Mouse (Mus musculus) Patski (cell line): ENCODE data around the gene Rpl14. TPM values are rescaled to one million over a fixed set of nuclear protein-coding genes. Genes with fewer than 3 reads are reported as not detected.

ENCODE experiments used
- ATAC-seq: fragments of 100-300 bp; one replicate; pipeline ENCODE4 v1.8.0; 2021
- CTCF ChIA-PET: fragments of 350-600 bp; sonication (Branson Sonifier 250); formaldehyde crosslinking; loops from one replicate; lab custom pipeline; 2022; ENCODE audit warnings: inconsistent platforms; lab: Charles Lee
- POLR2A ChIA-PET: fragments of 350-600 bp; sonication (Branson Sonifier 250); formaldehyde crosslinking; loops from one replicate; lab custom pipeline; 2022; ENCODE audit warnings: antibody characterized with exemption, inconsistent platforms; lab: Charles Lee
- DNase-seq: peaks from one replicate; pipeline ENCODE4 v3.0.0-alpha.2; 2011; ENCODE audit warnings: low read depth, low spot score
- H3K27me3 ChIP-seq: fragments of 371-371 bp; one replicate; pipeline ENCODE4 v1.5.1; 2021
- CTCF ChIP-seq: fragments of 100-300 bp; IDR thresholded peaks from one replicate; pipeline ENCODE4 v1.5.1; 2021
- in situ Hi-C: fragments of 300-500 bp; cut with MboI; formaldehyde crosslinking; loops from 3 replicates; pipeline ENCODE4 v1.11.1; 2018; ENCODE audit warnings: low pct_unique_long_range_greater_than_20kb, mixed read lengths
- polyA plus RNA-seq: library from polyadenylated mRNA; unstranded; gene quantifications from one replicate; pipeline ENCODE4 v1.2.3, GENCODE M21; 2021

Gene Rpl14
- polyA plus RNA-seq, 1 experiment from 2014 or later: 525 TPM

DNA sequence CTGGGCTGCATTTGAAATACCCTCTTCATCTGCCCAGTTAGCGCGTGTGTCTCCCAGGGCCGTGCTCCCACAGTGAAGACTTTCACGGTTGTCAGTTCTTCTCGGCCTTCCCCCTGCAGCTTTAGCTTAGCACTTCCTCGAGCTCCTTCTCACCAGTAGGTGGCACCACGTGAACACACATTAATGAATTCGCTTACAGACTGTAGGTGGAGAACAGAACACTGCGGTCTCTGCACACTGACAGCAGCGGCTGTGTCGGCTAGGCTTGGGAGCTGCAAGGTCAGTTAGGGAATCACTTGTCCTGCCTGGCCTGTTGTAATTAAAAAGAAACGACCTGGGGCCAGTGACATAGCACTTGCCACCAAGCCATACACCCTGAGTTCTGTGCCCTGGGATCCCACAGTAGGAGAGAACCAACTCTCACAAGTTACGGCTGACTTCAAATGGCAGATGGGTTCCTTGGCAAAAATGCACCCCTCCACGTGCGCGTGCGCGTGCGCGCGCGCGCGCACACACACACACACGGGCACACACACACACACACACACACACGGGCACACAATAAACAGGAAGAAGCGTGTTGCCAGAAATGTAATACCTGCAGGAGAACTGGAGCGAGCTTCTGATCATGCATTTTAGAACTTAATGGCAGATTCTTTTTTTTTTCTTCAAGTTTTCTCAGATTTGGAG lies 11.5 kb downstream of the Rpl14 start:
- ChIA-PET CTCF (interaction anchor here (0.7 to 2.3 kb wide), 7 partner anchors 9 to 632 kb away, joined by 3 to 23 read pairs (median 6); no protein-coding TSS in a partner anchor), POLR2A (interaction anchor here (0.6 to 2.5 kb wide), 2 partner anchors 11 to 636 kb away, joined by 5 to 8 read pairs; partner anchors contain the start of gene Rpl14)
- H3K27me3 ChIP-seq: no peaks in the 10 kb centered on the region
- peak; percentile 81 for TF ChIP-seq CTCF
- peak; percentile 83 for ATAC-seq
- in situ Hi-C loops: no loop called here
- DNase-seq: no peak

DNA sequence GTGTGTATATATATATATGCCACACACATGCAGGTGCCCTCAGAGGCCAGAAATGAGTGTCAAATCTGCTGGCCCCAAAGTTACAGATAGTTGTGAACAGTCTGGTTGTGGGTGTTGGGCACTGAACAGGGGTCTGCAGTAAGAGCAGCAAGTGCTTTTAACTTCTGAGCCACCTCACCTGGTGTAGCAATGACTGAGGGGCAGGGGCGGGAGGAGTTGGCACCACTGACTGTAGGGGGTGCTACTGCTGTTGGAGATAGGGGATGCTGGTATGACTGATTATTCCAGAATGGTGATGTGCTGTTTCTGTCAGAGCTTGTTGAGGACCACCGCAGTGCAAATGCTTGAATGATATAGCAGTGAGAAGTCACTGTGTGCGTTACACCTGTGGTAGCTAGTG lies 12.1 kb downstream of the Rpl14 start:
- CTCF ChIA-PET: interaction anchor here (1.0 to 2.3 kb wide), 5 partner anchors 8 to 632 kb away, joined by 3 to 23 read pairs (median 8); no protein-coding TSS in a partner anchor
- ATAC-seq (no peak), DNase-seq (no peak)
- TF ChIP-seq CTCF: peak; percentile 18
- in situ Hi-C loops: no loop called here
- H3K27me3 ChIP-seq: no peaks in the 10 kb centered on the region
- POLR2A ChIA-PET: interaction anchor here (0.6 to 2.5 kb wide), 2 partner anchors 12 to 636 kb away, joined by 5 to 8 read pairs; partner anchors contain the start of gene Rpl14

DNA sequence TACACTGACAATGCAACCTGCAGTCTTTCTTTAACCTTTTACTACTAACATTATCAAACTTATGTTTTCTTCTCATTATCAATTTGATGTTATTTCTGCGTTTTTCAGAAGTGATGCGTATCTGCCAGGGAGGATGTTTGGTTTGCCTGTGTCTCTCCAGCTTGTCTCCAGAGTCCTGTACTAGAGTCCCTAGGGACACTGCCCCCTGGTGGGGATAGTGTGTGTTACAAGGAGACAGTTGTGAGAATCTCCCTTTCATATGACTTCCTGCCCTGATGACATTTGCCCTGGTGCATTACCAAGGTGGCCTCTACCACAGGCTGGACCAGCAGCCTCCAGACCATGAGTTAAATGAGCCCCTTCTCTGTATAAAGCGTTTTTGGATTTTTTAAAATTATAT lies 15.3 kb downstream of the Rpl14 start:
- POLR2A ChIA-PET: interaction anchor here (0.8 to 1.4 kb wide), 2 partner anchors 15 to 84 kb away, joined by 3 to 5 read pairs; partner anchors contain the start of gene Rpl14
- no peaks in the 10 kb centered on the region for H3K27me3 ChIP-seq
- CTCF ChIA-PET: interaction anchor here (0.7 to 1.5 kb wide), 6 partner anchors 8 to 523 kb away, joined by 3 to 15 read pairs (median 3); no protein-coding TSS in a partner anchor
- no peak for ATAC-seq
- DNase-seq: no peak
- peak; percentile 90 for TF ChIP-seq CTCF
- in situ Hi-C loops: no loop called here

DNA sequence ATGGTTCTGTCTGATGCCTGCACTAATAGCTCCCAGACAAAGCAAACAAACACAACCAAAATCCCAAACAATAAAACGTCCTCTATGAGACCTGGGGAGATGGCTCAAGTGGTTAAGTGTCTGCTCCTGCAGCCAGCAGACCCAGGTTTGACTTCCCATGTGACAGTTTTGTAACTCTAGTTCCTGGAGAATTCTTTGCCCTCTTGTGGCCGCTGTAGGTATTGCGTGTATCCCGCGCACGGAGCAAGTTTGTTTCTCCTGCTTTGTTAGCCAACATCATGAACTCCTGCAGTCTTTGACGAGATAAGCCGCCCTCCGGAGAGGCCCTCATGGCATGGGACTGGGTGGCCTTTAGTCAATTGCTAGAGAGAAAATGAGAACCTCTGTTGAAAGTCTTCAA lies 20.2 kb downstream of the Rpl14 start:
- in situ Hi-C loops: loop anchor here (10.0 kb wide), 1 partner anchor 653 kb away; no protein-coding TSS in a partner anchor
- no peak for ATAC-seq
- DNase-seq: no peak
- CTCF ChIA-PET: interaction anchor here (0.9 to 6.5 kb wide), 4 partner anchors 9 to 628 kb away, joined by 3 to 39 read pairs (median 14); no protein-coding TSS in a partner anchor
- no peaks in the 10 kb centered on the region for H3K27me3 ChIP-seq
- peak; percentile 88 for TF ChIP-seq CTCF
- POLR2A ChIA-PET: no interaction called here

DNA sequence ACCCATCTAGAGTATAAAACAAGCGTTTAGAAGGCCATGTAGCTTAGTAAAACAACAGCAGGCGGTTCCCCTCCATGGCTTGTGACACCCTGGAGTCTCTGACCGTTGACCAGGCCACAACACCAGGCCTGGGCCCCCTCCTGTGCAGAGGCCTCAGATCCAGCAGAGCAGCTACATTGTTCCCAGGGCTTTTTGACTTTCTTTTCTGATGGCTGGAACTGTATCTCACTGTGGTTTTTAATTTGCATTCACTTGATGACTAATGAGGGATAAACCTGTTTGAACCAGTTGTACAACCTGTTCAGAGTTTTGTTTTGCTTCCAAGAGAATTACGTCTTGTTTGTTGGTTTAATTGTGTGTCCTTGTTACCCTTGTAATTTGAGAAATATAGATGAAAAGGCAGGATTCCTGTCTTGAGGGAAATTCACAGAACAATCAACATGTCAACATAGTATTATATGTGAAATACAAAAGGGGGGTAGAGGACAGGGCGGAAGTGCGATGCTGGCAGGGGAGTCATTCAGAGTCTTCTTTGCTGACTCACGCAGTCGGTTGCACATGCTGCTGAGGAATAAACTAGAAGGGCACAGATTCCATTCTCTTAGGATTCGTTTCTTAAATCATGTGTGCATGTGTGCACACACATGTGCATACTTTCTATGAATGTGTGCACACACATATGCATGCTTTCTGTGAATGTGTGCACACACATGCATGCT lies 22.3 kb downstream of the Rpl14 start:
- in situ Hi-C loops: loop anchor here (10.0 kb wide), 1 partner anchor 651 kb away; no protein-coding TSS in a partner anchor
- no peak for TF ChIP-seq CTCF
- no peaks in the 10 kb centered on the region for H3K27me3 ChIP-seq
- CTCF ChIA-PET: interaction anchor here (1.6 to 6.5 kb wide), 3 partner anchors 11 to 622 kb away, joined by 4 to 39 read pairs (median 23); no protein-coding TSS in a partner anchor
- ATAC-seq (peak; percentile 38), DNase-seq (no peak)
- POLR2A ChIA-PET: interaction anchor here (0.6 kb wide), 1 partner anchor 545 kb away, joined by 3 read pairs; no protein-coding TSS in a partner anchor

DNA sequence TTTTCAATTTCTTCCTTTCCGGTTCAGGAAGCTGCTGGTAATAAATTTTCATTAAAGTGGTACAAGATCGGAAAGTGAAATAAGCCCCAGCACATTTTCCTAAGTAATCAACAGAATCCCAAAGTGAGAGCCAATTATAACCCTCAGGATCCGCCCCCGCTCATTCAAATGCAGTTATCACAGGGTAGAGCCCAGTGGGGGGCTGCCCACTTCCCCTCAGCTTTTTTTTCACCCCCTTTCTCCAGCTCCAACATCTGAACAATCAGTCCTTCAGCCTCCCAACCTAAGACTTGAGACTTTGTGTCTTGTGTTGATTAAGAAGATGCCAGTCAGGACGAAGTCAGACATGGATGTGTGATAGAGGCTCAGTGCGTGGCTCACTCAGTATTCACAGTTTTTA lies 23.6 kb downstream of the Rpl14 start:
- no peak for DNase-seq
- no peak for TF ChIP-seq CTCF
- POLR2A ChIA-PET: no interaction called here
- peaks cover 11% of the 10 kb centered on the region for H3K27me3 ChIP-seq
- in situ Hi-C loops: loop anchor here (10.0 kb wide), 1 partner anchor 650 kb away; no protein-coding TSS in a partner anchor
- ATAC-seq: no peak
- CTCF ChIA-PET: interaction anchor here (0.7 to 1.3 kb wide), 2 partner anchors 9 to 620 kb away, joined by 3 read pairs; no protein-coding TSS in a partner anchor

DNA sequence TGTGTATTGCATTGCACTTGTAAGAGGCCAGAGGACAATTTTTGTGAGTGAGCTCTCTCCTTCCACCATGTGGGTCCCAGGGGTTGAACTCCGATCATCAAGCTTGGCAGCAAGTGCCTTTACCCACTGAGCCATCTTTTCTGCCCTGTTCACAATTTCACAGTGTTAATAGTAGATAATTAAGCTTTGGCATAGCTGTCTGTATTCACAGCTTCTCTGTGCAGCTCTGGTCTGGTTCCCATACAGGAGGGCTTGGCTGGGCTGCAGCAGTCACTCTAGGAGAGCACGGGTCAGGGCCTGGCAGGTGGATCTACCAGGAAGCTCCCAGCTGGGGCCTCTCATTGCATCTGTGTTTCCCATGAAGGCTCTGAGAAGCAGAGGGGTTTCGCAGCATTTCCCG lies 24.1 kb downstream of the Rpl14 start:
- no peak for ATAC-seq
- POLR2A ChIA-PET: no interaction called here
- CTCF ChIA-PET: interaction anchor here (0.7 to 1.3 kb wide), 2 partner anchors 9 to 620 kb away, joined by 3 read pairs; no protein-coding TSS in a partner anchor
- DNase-seq: no peak
- in situ Hi-C loops: loop anchor here (10.0 kb wide), 1 partner anchor 649 kb away; no protein-coding TSS in a partner anchor
- H3K27me3 ChIP-seq: peaks cover 11% of the 10 kb centered on the region
- no peak for TF ChIP-seq CTCF

DNA sequence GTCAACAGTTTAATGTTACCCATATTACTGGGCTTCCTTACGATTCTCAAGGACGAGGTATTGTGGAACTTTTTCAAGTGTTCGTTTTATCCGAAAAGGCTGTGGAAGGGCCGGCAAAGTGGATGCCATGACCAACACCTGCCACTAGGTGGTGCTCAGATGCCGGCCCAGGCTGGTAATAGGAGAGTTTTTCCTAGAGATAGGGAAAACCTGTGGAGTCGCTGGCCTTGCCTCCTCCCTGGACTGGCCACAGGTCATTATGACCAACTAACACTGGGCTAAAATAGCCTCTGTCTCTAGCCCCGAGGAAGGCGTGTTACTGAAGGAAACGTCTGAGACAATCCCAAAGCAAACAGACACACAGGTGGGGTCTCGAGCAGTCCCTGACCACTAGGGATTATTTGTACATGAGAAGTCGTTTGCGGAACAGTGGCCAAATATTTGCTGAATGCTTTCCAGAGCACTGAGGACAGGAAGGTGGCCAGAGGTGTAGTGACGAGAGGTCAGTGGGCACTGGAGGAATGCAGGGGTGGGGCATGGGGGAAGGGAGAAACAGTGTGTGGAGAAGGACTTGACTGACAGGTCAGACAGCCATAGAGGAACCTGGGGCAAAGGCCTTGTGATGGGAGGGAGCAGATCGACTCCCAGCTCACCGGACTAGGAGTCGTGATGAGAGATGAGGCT lies 30.4 kb downstream of the Rpl14 start:
- no peak for ATAC-seq
- CTCF ChIA-PET: interaction anchor here (1.3 kb wide), 1 partner anchor 357 kb away, joined by 3 read pairs; no protein-coding TSS in a partner anchor
- in situ Hi-C loops: loop anchor here (5.0 to 10.0 kb wide), 4 partner anchors 133 to 506 kb away; no protein-coding TSS in a partner anchor
- DNase-seq: no peak
- TF ChIP-seq CTCF: peak; percentile 94
- POLR2A ChIA-PET: no interaction called here
- peaks cover 11% of the 10 kb centered on the region for H3K27me3 ChIP-seq

DNA sequence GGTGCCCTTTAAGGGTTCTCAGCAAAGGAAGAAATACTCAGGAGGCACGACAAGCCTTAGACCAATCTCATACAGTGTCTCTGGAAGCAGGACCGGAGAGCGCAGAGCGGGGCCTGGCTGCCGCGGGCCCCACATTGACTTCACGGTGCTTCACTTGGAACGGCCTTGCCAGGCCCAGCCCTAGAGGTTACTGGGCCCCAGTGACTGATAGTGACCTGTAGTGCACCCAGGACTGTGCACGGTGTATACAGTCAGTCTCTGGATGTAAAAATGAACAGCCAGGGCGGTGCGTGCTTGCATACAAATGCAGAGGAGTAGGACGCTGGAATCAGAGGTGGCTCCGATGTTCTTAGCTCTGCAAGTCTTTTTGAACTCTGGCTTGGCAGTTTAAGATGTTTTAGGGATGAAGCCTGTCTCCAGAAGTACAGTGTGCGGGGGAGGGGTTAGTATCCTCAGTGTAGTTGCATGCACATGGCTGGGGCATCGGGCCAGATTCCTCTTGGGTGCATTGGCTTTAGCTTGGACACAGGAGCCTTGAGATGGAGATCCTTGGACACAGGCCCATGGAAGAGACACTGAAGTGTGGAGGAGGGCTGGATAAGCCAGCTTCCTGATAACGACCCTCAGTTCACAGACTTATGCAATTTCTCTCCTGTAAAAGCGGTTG lies 31.1 kb downstream of the Rpl14 start:
- no peak for ATAC-seq
- TF ChIP-seq CTCF: no peak
- in situ Hi-C loops: loop anchor here (5.0 to 10.0 kb wide), 4 partner anchors 132 to 505 kb away; no protein-coding TSS in a partner anchor
- ChIA-PET CTCF (interaction anchor here (0.8 to 1.4 kb wide), 3 partner anchors 177 to 357 kb away, joined by 3 read pairs; no protein-coding TSS in a partner anchor), POLR2A (no interaction called here)
- no peak for DNase-seq
- peaks cover 11% of the 10 kb centered on the region for H3K27me3 ChIP-seq
